Mouse (Mus musculus) E14TG2a.4 (cell line): ENCODE measurements around the gene Hmga1.

Source experiments
- CTCF ChIP-seq: conservative IDR thresholded peaks from 2 replicates; pipeline ENCODE4 v1.5.1; 2014; ENCODE audit warnings: low read length
- NANOG ChIP-seq: IDR thresholded peaks from 2 replicates; pipeline ENCODE4 v1.6.1; 2014; ENCODE audit warnings: borderline replicate concordance, low read length, mixed read lengths
- POU5F1 ChIP-seq: IDR thresholded peaks from 2 replicates; pipeline ENCODE4 v1.6.1; 2014; ENCODE audit warnings: low read length, borderline replicate concordance

GRCm38 (mm10) chr17:27520557-27520956, 35.7 kb upstream of the Hmga1 start:
- TF ChIP-seq CTCF = no peak
- no peak for TF ChIP-seq NANOG
- no peak for TF ChIP-seq POU5F1
